Mouse (Mus musculus): ENCODE measurements around the gene Capzb. TPM values are rescaled to one million over a fixed set of nuclear protein-coding genes. Genes with fewer than 3 reads are reported as not detected.

Capzb gene
- polyA plus RNA-seq (2012; rRNA removed), result 152 and 172 TPM in 2 replicates

DNA sequence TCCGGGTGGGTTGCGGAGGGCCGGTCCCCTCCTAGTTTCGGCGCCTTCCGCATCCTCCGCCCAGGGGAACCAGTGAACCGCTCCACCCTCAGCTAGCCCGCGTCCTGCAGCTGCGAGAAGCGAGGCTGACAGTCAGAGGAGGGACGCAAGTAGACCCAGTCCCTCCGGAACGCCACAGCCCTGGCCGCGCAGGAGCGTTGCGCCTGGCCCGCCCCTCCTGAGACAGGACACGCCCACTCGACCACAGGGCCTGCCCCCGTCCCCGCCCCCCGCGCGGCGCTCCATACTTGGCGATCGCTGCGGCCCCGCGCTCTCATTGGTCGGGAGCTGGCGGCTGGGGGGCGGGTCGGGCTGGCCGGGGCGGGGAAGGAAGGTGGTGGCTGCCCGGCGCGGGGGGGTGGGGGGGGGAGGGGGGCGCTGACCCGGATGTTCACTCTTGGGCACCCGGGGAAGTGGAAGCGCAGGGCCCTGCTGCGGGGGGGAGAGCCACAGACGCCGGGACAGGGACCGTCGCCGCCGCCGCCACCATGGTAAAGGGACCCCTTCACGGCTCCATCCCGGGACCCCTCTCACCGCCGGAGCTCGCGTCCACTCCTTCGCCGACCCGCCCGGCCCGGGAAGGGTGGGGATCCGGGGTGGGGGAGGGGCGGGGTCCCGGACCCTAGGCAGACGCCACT, at the start of gene Capzb:
Gene Capzb (plus strand): TSS at position 401 of the 677 bp plus-strand sequence.
- Histone ChIP-seq H3K4me1 (ENCODE audit: control insufficient read depth, insufficient read depth, low read length) (peaks cover 34% of the 10 kb centered on the region), H3K4me3 (replicated peaks; ENCODE audit: extremely low read depth, low read depth, low read length) (peak within 1 kb of the TSS; percentile 99)
- 2% methylated on average over 64 of the region's 69 CpGs for WGBS
- TF ChIP-seq CTCF (IDR thresholded peaks at IDR 0.05; ENCODE audit: insufficient read depth, low read length) (no peak), POLR2A (IDR thresholded peaks at IDR 0.05; ENCODE audit: borderline replicate concordance, extremely low read depth, low read depth, low read length) (peak; percentile 99)
- DNase-seq, result peak; percentile 94

DNA sequence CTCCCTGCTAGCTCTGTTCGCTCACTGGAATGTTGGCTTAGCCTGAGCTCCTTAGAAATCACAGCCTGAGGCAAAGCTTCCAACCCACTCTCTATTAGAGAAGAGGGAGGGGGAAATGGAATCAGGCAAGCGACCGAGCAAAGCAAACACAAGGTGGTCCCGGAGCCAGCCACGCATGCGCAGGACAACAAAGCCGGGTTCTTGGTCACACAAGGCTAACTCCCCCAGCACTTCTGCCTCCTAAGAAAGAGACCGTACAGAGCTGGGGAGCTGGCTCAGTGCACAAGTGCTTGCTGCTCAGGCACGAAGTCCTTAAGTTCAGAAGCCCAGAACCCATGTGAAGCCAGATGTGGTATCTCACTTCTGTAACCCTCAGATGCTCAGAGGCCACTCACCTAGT, 49.7 kb upstream of the Capzb start:
- Histone ChIP-seq H3K4me1 (ENCODE audit: control insufficient read depth, insufficient read depth, low read length) (no peaks in the 10 kb centered on the region), H3K4me3 (replicated peaks; ENCODE audit: extremely low read depth, low read depth, low read length) (no peak overlapping the region)
- WGBS, result 47% methylated on average over 9 of the region's 9 CpGs
- no peak for DNase-seq
- TF ChIP-seq POLR2A (IDR thresholded peaks at IDR 0.05; ENCODE audit: borderline replicate concordance, extremely low read depth, low read depth, low read length) (no peak), CTCF (IDR thresholded peaks at IDR 0.05; ENCODE audit: insufficient read depth, low read length) (no peak)

DNA sequence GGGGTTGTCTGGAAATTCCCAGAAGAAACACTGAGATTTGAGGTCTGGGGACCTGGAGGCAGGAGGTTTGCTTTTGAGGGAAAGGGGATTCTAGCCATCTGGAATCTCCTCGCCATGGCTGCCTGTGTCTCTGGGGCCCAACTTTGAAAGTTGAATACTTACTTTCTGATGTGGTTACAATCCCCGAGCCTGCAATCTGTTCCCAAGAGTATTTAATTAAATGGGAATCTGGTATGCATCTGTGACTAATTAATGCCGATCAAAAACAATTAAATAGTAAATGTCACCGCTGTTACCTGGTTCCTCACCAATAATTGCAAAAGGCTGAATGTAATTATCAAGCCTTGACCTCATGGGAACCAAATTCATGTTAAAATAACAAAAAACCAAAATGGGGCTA, 48.1 kb upstream of the Capzb start:
- WGBS, result 95% methylated on average over 4 of the region's 4 CpGs
- no peak for DNase-seq
- TF ChIP-seq POLR2A (IDR thresholded peaks at IDR 0.05; ENCODE audit: borderline replicate concordance, extremely low read depth, low read depth, low read length), result no peak
- no peak for TF ChIP-seq CTCF (IDR thresholded peaks at IDR 0.05; ENCODE audit: insufficient read depth, low read length)
- Histone ChIP-seq H3K4me3 (replicated peaks; ENCODE audit: extremely low read depth, low read depth, low read length) (no peak overlapping the region), H3K4me1 (ENCODE audit: control insufficient read depth, insufficient read depth, low read length) (no peaks in the 10 kb centered on the region)

- H3K4me3 ChIP-seq (replicated peaks; ENCODE audit: extremely low read depth, low read depth, low read length), result no peak overlapping the region
- 97% methylated on average over 11 of the region's 11 CpGs for WGBS
- H3K4me1 ChIP-seq (ENCODE audit: control insufficient read depth, insufficient read depth, low read length), result no peaks in the 10 kb centered on the region
- DNase-seq, result no peak
- TF ChIP-seq CTCF (IDR thresholded peaks at IDR 0.05; ENCODE audit: insufficient read depth, low read length), result peak; percentile 49
- TF ChIP-seq POLR2A (IDR thresholded peaks at IDR 0.05; ENCODE audit: borderline replicate concordance, extremely low read depth, low read depth, low read length), result no peak
These were observed 47.5 kb upstream of the Capzb start for GRCm38 (mm10) chr4:139145156-139145555.

GRCm38 (mm10) chr4:139146760-139147159, 45.9 kb upstream of the Capzb start:
- Histone ChIP-seq H3K4me1 (ENCODE audit: control insufficient read depth, insufficient read depth, low read length) (no peaks in the 10 kb centered on the region), H3K4me3 (replicated peaks; ENCODE audit: extremely low read depth, low read depth, low read length) (no peak overlapping the region)
- TF ChIP-seq POLR2A (IDR thresholded peaks at IDR 0.05; ENCODE audit: borderline replicate concordance, extremely low read depth, low read depth, low read length) (no peak), CTCF (IDR thresholded peaks at IDR 0.05; ENCODE audit: insufficient read depth, low read length) (no peak)
- WGBS, result 38% methylated on average over 5 of the region's 5 CpGs
- no peak for DNase-seq

- 0 out of 2 replicates have a peak, but pooled peaks cover 2% of the 10 kb centered on the region for H3K4me1 ChIP-seq (ENCODE audit: control insufficient read depth, insufficient read depth, low read length)
- no peak overlapping the region for H3K4me3 ChIP-seq (replicated peaks; ENCODE audit: extremely low read depth, low read depth, low read length)
- no peak for DNase-seq
- WGBS, result 70% methylated on average over 6 of the region's 6 CpGs
- TF ChIP-seq CTCF (IDR thresholded peaks at IDR 0.05; ENCODE audit: insufficient read depth, low read length) (no peak), POLR2A (IDR thresholded peaks at IDR 0.05; ENCODE audit: borderline replicate concordance, extremely low read depth, low read depth, low read length) (no peak)
These were observed 41.3 kb upstream of the Capzb start for GRCm38 (mm10) chr4:139151370-139151769.

GRCm38 (mm10) chr4:139154576-139155307, 38.0 kb upstream of the Capzb start:
- DNase-seq, result no peak
- TF ChIP-seq POLR2A (IDR thresholded peaks at IDR 0.05; ENCODE audit: borderline replicate concordance, extremely low read depth, low read depth, low read length) (no peak; the same call in 1 of the 2 replicates), CTCF (IDR thresholded peaks at IDR 0.05; ENCODE audit: insufficient read depth, low read length) (no peak)
- no peak overlapping the region for H3K4me3 ChIP-seq (replicated peaks; ENCODE audit: extremely low read depth, low read depth, low read length)
- 52% methylated on average over 20 of the region's 20 CpGs for WGBS
- 0 out of 2 replicates have a peak, but pooled peaks cover 2% of the 10 kb centered on the region for H3K4me1 ChIP-seq (ENCODE audit: control insufficient read depth, insufficient read depth, low read length)

GRCm38 (mm10) chr4:139156538-139156937, 36.2 kb upstream of the Capzb start:
- Histone ChIP-seq H3K4me1 (ENCODE audit: control insufficient read depth, insufficient read depth, low read length) (0 out of 2 replicates have a peak, but pooled peaks cover 2% of the 10 kb centered on the region), H3K4me3 (replicated peaks; ENCODE audit: extremely low read depth, low read depth, low read length) (no peak overlapping the region)
- no peak for DNase-seq
- TF ChIP-seq CTCF (IDR thresholded peaks at IDR 0.05; ENCODE audit: insufficient read depth, low read length) (no peak), POLR2A (IDR thresholded peaks at IDR 0.05; ENCODE audit: borderline replicate concordance, extremely low read depth, low read depth, low read length) (no peak)
- 89% methylated on average over 6 of the region's 6 CpGs for WGBS

DNA sequence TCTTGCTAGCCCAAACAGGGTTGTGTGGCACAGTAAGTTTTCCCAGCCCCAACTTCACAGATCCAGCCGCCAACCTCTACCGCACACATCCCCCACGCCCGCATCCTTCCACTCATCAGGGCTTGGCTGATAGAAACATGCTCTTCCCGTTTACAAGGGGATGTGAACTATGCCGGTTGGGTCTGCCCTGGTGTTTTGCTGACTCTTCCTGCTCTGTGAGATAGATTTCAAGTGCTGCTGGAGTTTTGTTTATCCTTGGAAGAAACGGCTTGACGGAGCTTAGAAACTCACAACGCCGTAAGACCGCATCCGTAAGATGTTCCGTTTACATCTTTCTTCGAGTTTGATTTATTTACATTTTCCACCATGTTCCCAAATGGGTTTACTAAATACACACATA, 34.3 kb upstream of the Capzb start:
- no peak for TF ChIP-seq CTCF (IDR thresholded peaks at IDR 0.05; ENCODE audit: insufficient read depth, low read length)
- TF ChIP-seq POLR2A (IDR thresholded peaks at IDR 0.05; ENCODE audit: borderline replicate concordance, extremely low read depth, low read depth, low read length), result no peak
- DNase-seq, result no peak
- 36% methylated on average over 14 of the region's 14 CpGs for WGBS
- H3K4me3 ChIP-seq (replicated peaks; ENCODE audit: extremely low read depth, low read depth, low read length), result no peak overlapping the region
- 0 out of 2 replicates have a peak, but pooled peaks cover 2% of the 10 kb centered on the region for H3K4me1 ChIP-seq (ENCODE audit: control insufficient read depth, insufficient read depth, low read length)

Data from lung, adult 2 months (tissue).